Mouse (Mus musculus): ENCODE data around the gene Gphn.

GRCm38 (mm10) chr12:78688876-78689275 is 462.7 kb downstream of the Gphn start:
- TF ChIP-seq POLR2A (IDR thresholded peaks at IDR 0.05; ENCODE audit: low read depth, low read length): no peak
- no peak for TF ChIP-seq CTCF (conservative IDR thresholded peaks at IDR 0.05; ENCODE audit: insufficient read depth, insufficient read length, low read depth, low read length)

All from kidney, adult 2 months (tissue).